Mouse (Mus musculus): ENCODE data around the gene Mgat4b.
A peak's percentile ranks its signal among the peaks of the same experiment; 100 is the strongest.

Mgat4b gene

GRCm38 (mm10) chr11:50200613-50201012 lies 10.1 kb upstream of the Mgat4b start:
- DNase-seq (ENCODE audit: low spot score in 2 of 2), result no peak

- no peak for DNase-seq (ENCODE audit: low spot score in 2 of 2)
Measured at GRCm38 (mm10) chr11:50201590-50201989, 9.1 kb upstream of the Mgat4b start.

- no peak for DNase-seq (ENCODE audit: low spot score in 2 of 2)
Measured at GRCm38 (mm10) chr11:50203302-50203827, 7.3 kb upstream of the Mgat4b start.

- DNase-seq (ENCODE audit: low spot score in 2 of 2), result no peak
Measured at GRCm38 (mm10) chr11:50205434-50205833, 5.3 kb upstream of the Mgat4b start.

- DNase-seq (ENCODE audit: low spot score in 2 of 2), result no peak
Measured at GRCm38 (mm10) chr11:50206037-50206436, 4.7 kb upstream of the Mgat4b start.

GRCm38 (mm10) chr11:50207344-50207743 lies 3.3 kb upstream of the Mgat4b start:
- no peak for DNase-seq (ENCODE audit: low spot score in 2 of 2)

GRCm38 (mm10) chr11:50208039-50208438 lies 2.7 kb upstream of the Mgat4b start:
- DNase-seq (ENCODE audit: low spot score in 2 of 2), result no peak

- peak; percentile 86 to 93 for DNase-seq (ENCODE audit: low spot score in 2 of 2)
Measured at GRCm38 (mm10) chr11:50210101-50210504, 587 bp upstream of the Mgat4b start.

- DNase-seq (ENCODE audit: low spot score in 2 of 2), result no peak
Measured at GRCm38 (mm10) chr11:50211322-50212059, 801 bp downstream of the Mgat4b start.

GRCm38 (mm10) chr11:50212060-50212739 lies 1.5 kb downstream of the Mgat4b start:
- no peak for DNase-seq (ENCODE audit: low spot score in 2 of 2)

- no peak for DNase-seq (ENCODE audit: low spot score in 2 of 2)
Measured at GRCm38 (mm10) chr11:50212848-50213758, 2.4 kb downstream of the Mgat4b start.

- no peak for DNase-seq (ENCODE audit: low spot score in 2 of 2)
Measured at GRCm38 (mm10) chr11:50214631-50215030, 3.9 kb downstream of the Mgat4b start.

- no peak for DNase-seq (ENCODE audit: low spot score in 2 of 2)
Measured at GRCm38 (mm10) chr11:50215633-50216032, 4.9 kb downstream of the Mgat4b start.

- no peak for DNase-seq (ENCODE audit: low spot score in 2 of 2)
Measured at GRCm38 (mm10) chr11:50216724-50217366, 6.2 kb downstream of the Mgat4b start.

- DNase-seq (ENCODE audit: low spot score in 2 of 2), result no peak
Measured at GRCm38 (mm10) chr11:50217811-50218210, 7.1 kb downstream of the Mgat4b start.

- no peak for DNase-seq (ENCODE audit: low spot score in 2 of 2)
Measured at GRCm38 (mm10) chr11:50219833-50220232, 9.1 kb downstream of the Mgat4b start.

GRCm38 (mm10) chr11:50222559-50223276 lies 12.0 kb downstream of the Mgat4b start:
- DNase-seq (ENCODE audit: low spot score in 2 of 2), result no peak

- DNase-seq (ENCODE audit: low spot score in 2 of 2), result peak in 1 of 2 experiments; percentile 11
Measured at GRCm38 (mm10) chr11:50223783-50224662, 13.3 kb downstream of the Mgat4b start.

- peak in 1 of 2 experiments; percentile 85 for DNase-seq (ENCODE audit: low spot score in 2 of 2)
Measured at GRCm38 (mm10) chr11:50224671-50225530, 14.2 kb downstream of the Mgat4b start.

Measured in frontal cortex, postnatal 10 days (tissue).